Mouse (Mus musculus): ENCODE data around the gene Gm9918.

GRCm38 (mm10) chr15:102265548-102265947 is 4.8 kb upstream of the Gm9918 start:
- TF ChIP-seq CTCF (IDR thresholded peaks at IDR 0.05; ENCODE audit: low read depth, low read length) = peak; percentile 20; the same call in 1 of the 2 replicates
- no peak for TF ChIP-seq POLR2A (IDR thresholded peaks at IDR 0.05; ENCODE audit: borderline replicate concordance, low read depth, low read length)
